Mouse (Mus musculus) cortical plate, adult 2 months (tissue): ENCODE data around the gene Cnp. TPM values are rescaled to one million over a fixed set of nuclear protein-coding genes. Genes with fewer than 3 reads are reported as not detected.
"Not testable (repeated sequence)": the region's sequence is repeated elsewhere in the genome, so short reads cannot be mapped to it uniquely, and the experiment has no call there.

Experiments used
- H3K27ac ChIP-seq: fragments of 200-500 bp; 2 replicates; pipeline ENCODE4 v1.5.1; 2012; ENCODE audit warnings: low read length, control low read depth, inconsistent platforms; ENCODE audit not compliant: insufficient read depth
- H3K4me1 ChIP-seq: fragments of 200-500 bp; 2 replicates; pipeline ENCODE4 v1.6.1; 2011; ENCODE audit warnings: low read length; ENCODE audit not compliant: control insufficient read depth, insufficient read depth
- H3K4me3 ChIP-seq: fragments of 200-500 bp; 2 replicates; pipeline ENCODE4 v1.5.1; 2011; ENCODE audit warnings: mild to moderate bottlenecking, low read length, control low read depth; ENCODE audit not compliant: insufficient read depth
- CTCF ChIP-seq: fragments of 200-500 bp; IDR thresholded peaks from 2 replicates; pipeline ENCODE4 v1.5.1; 2011; ENCODE audit warnings: mild to moderate bottlenecking, control low read depth, low read length; ENCODE audit not compliant: insufficient read depth; ENCODE audit errors: extremely low read depth
- POLR2A ChIP-seq: fragments of 200-500 bp; IDR thresholded peaks from 2 replicates; pipeline ENCODE4 v1.6.1; 2011; ENCODE audit warnings: mild to moderate bottlenecking, low read length, control low read depth; ENCODE audit not compliant: insufficient read depth; ENCODE audit errors: extremely low read depth
- polyA plus RNA-seq: library from polyadenylated mRNA; depleted of rRNA; stranded (reverse); fragments of >200 nt; gene quantifications from 2 replicates; pipeline ENCODE4 v1.2.3, GENCODE M21; 2012

Gene Cnp
- polyA plus RNA-seq, 1 experiment = 492 TPM

- Histone ChIP-seq H3K4me3 (peak overlapping the region; percentile 25), H3K27ac (peak overlapping the region; percentile 1; the same call in 1 of the 2 replicates), H3K4me1 (no peaks in the 10 kb centered on the region)
- no peak for TF ChIP-seq CTCF
- peak; percentile 37; the same call in 1 of the 2 replicates for TF ChIP-seq POLR2A
Measured at GRCm38 (mm10) chr11:100571202-100571567, 3.5 kb upstream of the Cnp start.

GRCm38 (mm10) chr11:100574188-100574587 is 516 bp upstream of the Cnp start:
- Histone ChIP-seq H3K4me1 (peaks cover 3% of the 10 kb centered on the region; the same call in 1 of the 2 replicates), H3K4me3 (peak overlapping the region; percentile 44), H3K27ac (peak overlapping the region; percentile 82)
- TF ChIP-seq CTCF (no peak), POLR2A (no peak)

GRCm38 (mm10) chr11:100575484-100575855 is 766 bp downstream of the Cnp start:
- H3K4me3 ChIP-seq = peak overlapping the region; percentile 44
- H3K4me1 ChIP-seq = peaks cover 3% of the 10 kb centered on the region; the same call in 1 of the 2 replicates
- H3K27ac ChIP-seq = peak overlapping the region; percentile 82
- TF ChIP-seq CTCF (no peak), POLR2A (peak; percentile 19; the same call in 1 of the 2 replicates)

- TF ChIP-seq POLR2A = no peak
- H3K4me3 ChIP-seq = peak overlapping the region; percentile 44
- peak overlapping the region; percentile 78 for H3K27ac ChIP-seq
- peaks cover 3% of the 10 kb centered on the region; the same call in 1 of the 2 replicates for H3K4me1 ChIP-seq
Measured at GRCm38 (mm10) chr11:100576256-100576655, 1.6 kb downstream of the Cnp start.

GRCm38 (mm10) chr11:100577852-100578599 is 3.3 kb downstream of the Cnp start:
- 0 out of 2 replicates have a peak, but pooled peaks have one; percentile 18 for TF ChIP-seq POLR2A
- TF ChIP-seq CTCF = no peak
- peak overlapping the region; percentile 44; the same call in 1 of the 2 replicates for H3K4me3 ChIP-seq
- peak overlapping the region; percentile 35; the same call in 1 of the 2 replicates for H3K27ac ChIP-seq

GRCm38 (mm10) chr11:100579116-100579799 is 4.6 kb downstream of the Cnp start:
- peaks cover 3% of the 10 kb centered on the region; the same call in 1 of the 2 replicates for H3K4me1 ChIP-seq
- peak overlapping the region; percentile 3; the same call in 1 of the 2 replicates for H3K4me3 ChIP-seq
- no peak for TF ChIP-seq POLR2A
- TF ChIP-seq CTCF = no peak
- H3K27ac ChIP-seq = no peak overlapping the region

More at GRCm38 (mm10) chr11:100577852-100578599, 3.3 kb downstream of the Cnp start:
- peaks cover 3% of the 10 kb centered on the region; the same call in 1 of the 2 replicates for H3K4me1 ChIP-seq

- Histone ChIP-seq H3K27ac (no peak overlapping the region), H3K4me3 (no peak overlapping the region), H3K4me1 (peaks cover 3% of the 10 kb centered on the region; the same call in 1 of the 2 replicates)
- TF ChIP-seq POLR2A = no peak
- no peak for TF ChIP-seq CTCF
Measured at GRCm38 (mm10) chr11:100580275-100580674, 5.6 kb downstream of the Cnp start.

GRCm38 (mm10) chr11:100581756-100582155 is 7.1 kb downstream of the Cnp start:
- no peak for TF ChIP-seq CTCF
- TF ChIP-seq POLR2A = no peak
- Histone ChIP-seq H3K27ac (no peak overlapping the region), H3K4me1 (peaks cover 3% of the 10 kb centered on the region; the same call in 1 of the 2 replicates), H3K4me3 (no peak overlapping the region)

- H3K4me1 ChIP-seq, H3K27ac ChIP-seq, H3K4me3 ChIP-seq: not testable (repeated sequence)
Measured at GRCm38 (mm10) chr11:100582413-100582812, 7.7 kb downstream of the Cnp start.

- no peaks in the 10 kb centered on the region for H3K4me1 ChIP-seq
- H3K27ac ChIP-seq = no peak overlapping the region
- no peak overlapping the region for H3K4me3 ChIP-seq
- TF ChIP-seq CTCF (no peak), POLR2A (no peak)
Measured at GRCm38 (mm10) chr11:100582836-100583235, 8.1 kb downstream of the Cnp start.
